Mouse (Mus musculus): ENCODE data around the gene Atg9a.
A peak's percentile ranks its signal among the peaks of the same experiment; 100 is the strongest.

Atg9a gene

DNA sequence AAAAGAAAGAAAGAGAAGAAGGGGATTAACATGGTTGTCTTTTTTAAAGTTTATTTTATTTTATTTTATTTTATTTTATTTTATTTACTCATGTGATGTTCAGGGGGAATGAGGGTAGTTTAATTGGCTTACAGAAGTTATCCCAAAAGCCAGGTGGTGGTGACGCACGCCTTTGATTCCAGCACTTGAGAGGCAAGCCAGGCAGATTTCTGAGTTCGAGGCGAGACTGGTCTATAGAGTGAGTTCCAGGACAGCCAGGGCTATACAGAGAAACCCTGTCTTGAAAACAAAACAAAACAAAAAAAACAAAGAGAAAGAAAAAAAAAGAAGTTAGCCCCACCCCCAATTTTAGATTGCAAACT is 31.8 kb downstream of the Atg9a start:
- DNase-seq: no peak

DNA sequence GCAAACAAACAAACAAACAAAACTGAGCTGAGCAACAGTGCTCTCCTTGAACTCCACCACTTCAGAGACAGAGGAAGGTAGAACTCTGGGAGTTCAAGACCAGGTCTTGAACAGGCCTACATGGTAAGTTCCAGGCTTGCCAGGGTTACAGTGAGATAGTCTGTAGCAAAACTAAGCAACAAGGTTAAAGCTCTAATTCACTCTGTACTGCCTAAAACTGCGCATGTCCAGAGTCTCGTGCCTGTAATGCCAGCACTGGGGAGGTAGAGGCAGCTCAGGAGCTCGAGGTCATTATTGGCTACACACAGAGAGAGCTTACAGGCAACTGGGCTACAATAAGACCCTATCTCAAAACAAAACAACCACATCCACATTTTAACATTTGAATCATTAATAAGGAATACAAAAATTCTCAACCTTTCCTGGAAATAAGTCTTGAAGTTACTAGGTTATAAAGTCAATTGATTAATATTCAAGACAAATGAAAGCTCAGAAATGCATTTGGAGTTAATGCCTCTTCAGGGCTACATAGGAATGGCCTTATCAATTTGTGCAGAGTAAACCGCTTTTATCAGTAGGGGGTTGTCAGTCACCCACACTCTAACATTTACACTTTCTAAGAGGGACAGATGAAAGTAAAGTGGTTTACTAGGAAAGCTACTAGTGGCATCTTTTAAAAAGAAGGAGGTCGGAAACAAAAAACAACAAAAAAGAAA is 32.3 kb downstream of the Atg9a start:
- no peak for DNase-seq

GRCm38 (mm10) chr1:75158990-75159389 is 33.0 kb downstream of the Atg9a start:
- no peak for DNase-seq

DNA sequence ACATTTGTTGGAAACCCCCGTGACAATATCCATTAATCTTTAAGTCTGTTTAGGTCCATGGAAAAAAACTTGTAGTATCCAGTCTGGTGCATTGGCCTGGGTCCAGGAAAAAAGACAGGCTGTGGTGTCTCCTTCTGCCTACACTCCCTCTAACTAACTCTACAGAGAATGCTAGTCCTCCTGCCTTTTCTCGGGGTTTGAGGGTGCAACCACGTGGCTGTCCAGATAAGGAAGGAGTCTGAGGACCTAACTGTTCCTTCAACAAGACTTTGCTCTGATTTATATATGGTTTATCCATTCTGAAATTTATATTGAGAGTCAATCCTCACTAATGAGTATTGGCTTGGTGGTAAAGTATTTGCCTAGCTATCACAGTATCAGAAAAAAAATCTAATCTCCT is 36.2 kb downstream of the Atg9a start:
- no peak for DNase-seq

DNA sequence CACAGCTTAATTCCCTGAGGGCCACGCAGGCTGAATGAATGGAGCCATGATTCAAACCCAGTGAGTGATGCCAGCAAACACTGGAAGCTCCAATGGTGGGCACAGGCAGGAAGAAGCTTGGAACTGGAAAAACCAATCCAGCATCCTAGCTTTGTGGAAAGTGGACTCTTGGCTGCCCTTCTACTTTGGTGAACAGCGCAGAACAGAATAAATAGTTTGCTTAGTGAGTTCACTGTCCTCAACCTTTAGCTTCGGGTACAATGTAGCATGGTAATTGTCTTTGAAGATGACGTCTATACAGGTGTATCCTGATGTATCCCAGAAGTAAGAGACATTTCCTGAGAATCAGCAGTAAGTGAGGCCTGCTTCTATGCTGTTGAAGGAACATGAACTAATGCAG is 43.3 kb downstream of the Atg9a start:
- no peak for DNase-seq

- DNase-seq: no peak
Observed at GRCm38 (mm10) chr1:75147411-75148135, 44.4 kb downstream of the Atg9a start.

DNA sequence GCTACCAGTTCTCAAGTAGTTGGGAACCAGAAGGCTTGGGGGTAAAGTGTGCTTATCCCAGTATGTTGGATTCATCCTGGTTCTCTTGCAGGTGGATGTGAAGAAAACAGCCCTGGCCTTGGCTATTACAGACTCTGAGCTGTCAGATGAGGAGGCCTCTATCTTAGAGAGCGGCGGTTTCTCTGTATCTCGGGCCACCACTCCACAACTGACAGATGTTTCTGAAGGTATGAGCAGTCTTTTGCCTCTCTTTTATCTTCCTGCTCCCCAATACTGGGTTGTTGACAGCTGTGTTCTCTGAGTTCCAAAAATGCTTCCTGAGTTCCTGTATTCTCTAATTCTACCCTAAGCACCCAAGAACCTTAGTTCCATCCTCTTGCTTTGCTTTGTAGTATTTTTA is 46.4 kb downstream of the Atg9a start:
- no peak for DNase-seq

DNA sequence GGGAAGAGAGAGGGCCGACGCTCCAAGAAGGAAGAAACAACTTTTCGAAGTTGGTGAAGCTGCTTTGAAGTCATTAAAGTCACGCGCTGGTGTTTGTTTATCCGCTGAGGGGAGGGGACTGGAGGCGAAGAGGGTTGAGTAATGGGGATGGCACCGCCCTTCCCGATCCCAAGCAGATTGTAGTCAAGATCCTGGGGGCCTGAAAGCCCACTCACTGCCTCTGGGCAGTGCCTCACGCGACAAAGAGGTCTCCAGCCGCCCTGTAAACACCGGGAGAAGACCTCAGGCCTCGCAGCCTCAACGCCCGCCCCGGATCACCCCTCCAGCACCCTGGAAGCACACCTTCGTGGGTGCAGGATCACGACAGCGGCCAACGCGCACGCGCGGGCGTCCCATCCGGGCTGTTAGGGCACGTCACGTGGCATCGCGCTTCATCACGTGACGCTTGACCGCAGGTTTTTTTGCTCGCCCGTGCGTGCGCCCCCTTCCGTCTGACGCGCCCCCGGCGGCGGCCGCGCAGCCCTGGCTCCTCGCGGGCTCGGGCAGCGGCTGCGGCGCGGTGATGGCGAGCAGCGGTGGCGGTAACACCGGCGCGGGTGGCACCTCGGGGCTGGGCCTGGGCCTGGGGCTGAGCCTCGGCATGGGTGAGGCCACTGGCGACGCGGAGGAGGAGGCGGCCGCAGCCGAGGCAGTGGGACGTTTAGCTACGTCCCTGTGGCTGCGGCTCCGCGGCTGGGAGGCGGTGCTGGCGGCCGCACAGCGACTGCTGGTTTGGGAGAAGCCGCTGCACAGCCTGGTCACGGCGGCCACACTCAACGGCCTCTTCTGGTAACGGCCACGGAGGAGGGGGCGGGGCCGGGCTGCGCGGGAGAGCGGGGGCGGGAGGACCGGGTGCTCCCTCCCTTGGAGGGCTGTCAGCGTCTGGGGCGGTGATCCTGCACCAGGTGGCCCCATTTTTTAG is 49.4 kb downstream of the Atg9a start, which contains the start of the genes Cnppd1 and Retreg2:
Gene Cnppd1 (minus strand): TSS at position 411 of the 961 bp plus-strand sequence.
Gene Retreg2 (plus strand): TSS at position 478 of the 961 bp plus-strand sequence.
- peak; percentile 96 for DNase-seq

DNA sequence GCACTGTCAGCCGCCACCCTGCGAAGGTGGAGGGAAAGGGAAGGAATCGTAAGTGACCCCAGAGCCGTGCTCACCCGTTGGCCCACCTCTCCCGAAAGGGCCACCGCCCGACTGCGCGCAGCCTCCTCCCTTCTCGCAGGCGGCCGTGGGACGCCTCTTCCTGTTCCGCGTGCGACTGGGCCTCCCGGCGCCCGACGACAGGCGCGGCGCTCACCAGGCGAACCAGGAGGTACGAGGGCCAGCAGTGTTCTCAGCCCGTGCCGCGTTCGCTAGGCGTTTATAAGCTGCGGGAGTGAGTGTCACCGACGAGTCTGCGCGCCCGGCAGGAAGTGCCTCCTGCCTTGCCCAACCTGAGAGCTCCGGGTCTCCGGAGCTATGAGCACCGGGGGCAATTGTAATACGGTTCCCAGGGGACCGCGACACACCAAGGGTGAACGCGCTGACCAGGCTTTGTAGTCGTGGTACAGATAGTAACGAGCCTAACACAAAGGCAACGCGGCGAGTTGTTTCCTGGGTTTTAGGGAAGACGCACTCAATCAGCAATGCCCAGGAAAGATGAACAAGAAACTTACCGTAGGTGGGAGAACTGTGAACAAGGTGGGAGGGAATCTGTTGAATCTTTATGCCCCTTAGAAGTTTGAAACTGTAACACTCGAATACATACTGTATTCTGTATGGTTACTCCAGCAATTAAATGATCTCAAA is 50.4 kb downstream of the Atg9a start:
- DNase-seq: peak; percentile 53

DNA sequence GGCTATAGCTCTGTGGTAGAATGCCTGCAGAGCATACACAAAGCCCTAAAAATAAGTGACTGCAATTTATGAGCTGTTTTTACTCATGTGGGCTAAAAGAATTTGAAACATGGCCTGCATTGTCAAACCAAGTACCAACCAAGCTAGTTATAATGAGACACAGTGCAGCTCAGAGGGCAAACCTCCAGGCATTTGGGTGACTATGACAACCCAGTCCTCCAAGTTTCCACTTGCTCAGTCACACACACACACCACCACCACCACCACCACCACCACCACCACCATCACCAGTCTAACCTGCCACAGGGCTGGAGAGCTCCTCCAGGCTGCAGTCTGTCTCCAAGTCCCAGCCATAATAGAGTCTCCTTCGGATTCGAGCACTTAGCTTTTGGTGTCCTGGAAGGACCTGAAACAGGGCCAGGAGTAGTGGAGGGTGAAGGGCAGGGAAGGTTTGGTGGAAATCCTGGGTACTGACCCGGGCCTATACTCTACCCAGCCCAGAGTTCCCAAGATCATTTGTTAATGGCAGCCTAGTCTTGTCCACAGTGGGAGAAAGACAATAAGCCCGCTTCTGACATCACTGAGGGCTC is 51.3 kb downstream of the Atg9a start:
- no peak for DNase-seq

- DNase-seq: no peak
Observed at GRCm38 (mm10) chr1:75138448-75138847, 53.5 kb downstream of the Atg9a start.

GRCm38 (mm10) chr1:75136730-75137129 is 55.3 kb downstream of the Atg9a start:
- no peak for DNase-seq

- DNase-seq: no peak
Observed at GRCm38 (mm10) chr1:75136293-75136692, 55.7 kb downstream of the Atg9a start.

GRCm38 (mm10) chr1:75133421-75134207 is 58.4 kb downstream of the Atg9a start, which contains the start of gene Slc23a3:
Gene Slc23a3 (minus strand): TSS chr1:75133890.
- no peak for DNase-seq
